Mouse (Mus musculus) hindbrain, postnatal 0 days (tissue): ENCODE measurements around the gene Tppp3. TPM values are rescaled to one million over a fixed set of nuclear protein-coding genes. Genes with fewer than 3 reads are reported as not detected.

ENCODE experiments used
- ATAC-seq: fragments of 200-750 bp; cut with Nextera tagmentation; 2 replicates; pipeline ENCODE4 v1.8.0; 2017; ENCODE audit warnings: mild to moderate bottlenecking, moderate TSS enrichment, moderate library complexity
- DNase-seq: peaks from one replicate; pipeline ENCODE4 v3.0.0-alpha.2; 2015; ENCODE audit warnings: low spot score
- H3K27ac ChIP-seq: fragments of 300-500 bp; sonication (generic); 2 replicates; pipeline ENCODE4 v1.5.1; 2014; ENCODE audit warnings: mild to moderate bottlenecking
- H3K27me3 ChIP-seq: fragments of 300-500 bp; sonication (generic); 2 replicates; pipeline ENCODE4 v1.6.1; 2014; ENCODE audit warnings: low read length, mixed read lengths; ENCODE audit not compliant: insufficient read depth
- H3K36me3 ChIP-seq: fragments of 300-500 bp; sonication (generic); 2 replicates; pipeline ENCODE4 v1.6.1; 2014; ENCODE audit warnings: low read length, mixed read lengths; ENCODE audit not compliant: insufficient read depth
- H3K4me1 ChIP-seq: fragments of 300-500 bp; sonication (generic); 2 replicates; pipeline ENCODE4 v1.6.1; 2014; ENCODE audit warnings: antibody characterized with exemption, low read length, mixed read lengths; ENCODE audit not compliant: insufficient read depth
- H3K4me2 ChIP-seq: fragments of 300-500 bp; sonication (generic); 2 replicates; pipeline ENCODE4 v1.6.1; 2014; ENCODE audit warnings: low read depth, mild to moderate bottlenecking, low read length, moderate library complexity, mixed read lengths
- H3K4me3 ChIP-seq: fragments of 300-500 bp; sonication (generic); 2 replicates; pipeline ENCODE4 v1.5.1; 2014; ENCODE audit warnings: low read length
- H3K9ac ChIP-seq: fragments of 300-500 bp; sonication (generic); replicated peaks from 2 replicates; pipeline ENCODE4 v1.6.1; 2014; ENCODE audit warnings: mild to moderate bottlenecking, low read length, moderate library complexity, mixed read lengths
- H3K9me3 ChIP-seq: fragments of 300-500 bp; sonication (generic); 2 replicates; pipeline ENCODE4 v1.6.1; 2016; ENCODE audit warnings: low read length, mixed read lengths
- CTCF ChIP-seq: IDR thresholded peaks from 2 replicates; pipeline ENCODE4 v1.5.1; 2016; ENCODE audit warnings: antibody characterized with exemption, control low read depth, low read depth
- WGBS: fragments of 180-500 bp; shearing (Covaris S2); extraction: QIAGEN DNeasy Blood & Tissue Kit; methylation state at CpG from one replicate; pipeline ENCODE4 v1.1.7; 2014; 5-methylcytosine and 5-hydroxymethylcytosine counted together
- polyA plus RNA-seq: library from polyadenylated mRNA; unstranded; fragments of >200 nt; fragmentation: Nextera tagmentation; extraction: Ambion mirVana; gene quantifications from 2 replicates; pipeline ENCODE4 v1.2.1, GENCODE M21; 2015
- total RNA-seq: library from RNA; depleted of rRNA; stranded (reverse); fragments of >200 nt; gene quantifications from 2 replicates; pipeline ENCODE4 v1.2.3, GENCODE M21; 2014

The Tppp3 gene
- total and polyA plus RNA-seq, 2 experiments from 2014 or later = 108 to 197 TPM

GRCm38 (mm10) chr8:105469041-105469695 is 2.2 kb downstream of the Tppp3 start:
- WGBS = 14% methylated on average over 6 of the region's 6 CpGs
- TF ChIP-seq CTCF = no peak
- ATAC-seq (peak; percentile 57), DNase-seq (peak; percentile 75)
- H3K9ac ChIP-seq = peak overlapping the region; percentile 47; the same call in 1 of the 2 replicates
- peaks cover 38% of the 10 kb centered on the region for H3K4me1 ChIP-seq
- H3K9me3 ChIP-seq = no peaks in the 10 kb centered on the region
- H3K4me2 ChIP-seq = peak overlapping the region; percentile 67
- peak overlapping the region; percentile 35; the same call in 1 of the 2 replicates for H3K4me3 ChIP-seq
- H3K27me3 ChIP-seq = no peaks in the 10 kb centered on the region
- peak overlapping the region; percentile 81 for H3K27ac ChIP-seq
- H3K36me3 ChIP-seq = no peaks in the 10 kb centered on the region

- WGBS = 78% methylated on average over 27 of the region's 27 CpGs
- no peaks in the 10 kb centered on the region for H3K9me3 ChIP-seq
- H3K4me1 ChIP-seq = peaks cover 34% of the 10 kb centered on the region
- no peak overlapping the region for H3K4me3 ChIP-seq
- H3K27me3 ChIP-seq = no peaks in the 10 kb centered on the region
- H3K27ac ChIP-seq = peak overlapping the region; percentile 81
- H3K36me3 ChIP-seq = no peaks in the 10 kb centered on the region
- no peak overlapping the region for H3K4me2 ChIP-seq
- no peak overlapping the region for H3K9ac ChIP-seq
- no peak for TF ChIP-seq CTCF
- no peak for DNase-seq
- no peak for ATAC-seq
These were observed 3.2 kb downstream of the Tppp3 start for GRCm38 (mm10) chr8:105468002-105468720.

- Histone ChIP-seq H3K4me1 (peaks cover 34% of the 10 kb centered on the region), H3K36me3 (no peaks in the 10 kb centered on the region), H3K4me2 (no peak overlapping the region), H3K27ac (peak overlapping the region; percentile 81), H3K4me3 (no peak overlapping the region), H3K27me3 (no peaks in the 10 kb centered on the region), H3K9ac (no peak overlapping the region), H3K9me3 (no peaks in the 10 kb centered on the region)
- no peak for TF ChIP-seq CTCF
- WGBS = 80% methylated on average over 10 of the region's 10 CpGs
- DNase-seq (no peak), ATAC-seq (no peak)
These were observed 3.8 kb downstream of the Tppp3 start for GRCm38 (mm10) chr8:105467396-105467985.

- Histone ChIP-seq H3K9ac (no peak overlapping the region), H3K4me2 (no peak overlapping the region), H3K4me3 (no peak overlapping the region), H3K9me3 (no peaks in the 10 kb centered on the region), H3K4me1 (peaks cover 34% of the 10 kb centered on the region), H3K27me3 (no peaks in the 10 kb centered on the region), H3K36me3 (no peaks in the 10 kb centered on the region), H3K27ac (peak overlapping the region; percentile 81)
- 39% methylated on average over 7 of the region's 7 CpGs for WGBS
- TF ChIP-seq CTCF = peak; percentile 50
- DNase-seq (peak; percentile 94), ATAC-seq (peak; percentile 41)
These were observed 4.5 kb downstream of the Tppp3 start for GRCm38 (mm10) chr8:105466700-105467291.

GRCm38 (mm10) chr8:105466246-105466645 is 5.1 kb downstream of the Tppp3 start:
- 61% methylated on average over 6 of the region's 6 CpGs for WGBS
- H3K4me1 ChIP-seq = peaks cover 30% of the 10 kb centered on the region
- H3K9ac ChIP-seq = no peak overlapping the region
- peak overlapping the region; percentile 81 for H3K27ac ChIP-seq
- DNase-seq (no peak), ATAC-seq (no peak)
- H3K27me3 ChIP-seq = no peaks in the 10 kb centered on the region
- TF ChIP-seq CTCF = no peak
- H3K9me3 ChIP-seq = no peaks in the 10 kb centered on the region
- no peak overlapping the region for H3K4me3 ChIP-seq
- H3K4me2 ChIP-seq = no peak overlapping the region
- no peaks in the 10 kb centered on the region for H3K36me3 ChIP-seq

GRCm38 (mm10) chr8:105464595-105464994 is 6.7 kb downstream of the Tppp3 start:
- no peak for ATAC-seq
- WGBS = 49% methylated on average over 7 of the region's 7 CpGs

More at GRCm38 (mm10) chr8:105464595-105464994, 6.7 kb downstream of the Tppp3 start:
- 0 out of 2 replicates have a peak overlapping the region, but pooled peaks have one; percentile 7 for H3K27ac ChIP-seq
- H3K36me3 ChIP-seq = no peaks in the 10 kb centered on the region
- H3K4me2 ChIP-seq = no peak overlapping the region
- no peak for DNase-seq
- no peaks in the 10 kb centered on the region for H3K9me3 ChIP-seq
- no peaks in the 10 kb centered on the region for H3K27me3 ChIP-seq
- no peak overlapping the region for H3K4me3 ChIP-seq
- H3K9ac ChIP-seq = no peak overlapping the region; the same call in 1 of the 2 replicates
- H3K4me1 ChIP-seq = peaks cover 24% of the 10 kb centered on the region
- TF ChIP-seq CTCF = no peak
